Mouse (Mus musculus) heart, adult 2 months (tissue): ENCODE measurements around the gene Fam166a. TPM values are rescaled to one million over a fixed set of nuclear protein-coding genes. Genes with fewer than 3 reads are reported as not detected.

Experiments used
- DNase-seq, 2 experiments: peaks; one replicate each; pipeline ENCODE4 v3.0.0; 2021
- H3K27ac ChIP-seq: fragments of 200-600 bp; 2 replicates; pipeline ENCODE4 v1.8.1; 2022
- H3K27me3 ChIP-seq: fragments of 200-500 bp; 2 replicates; pipeline ENCODE4 v1.6.1; 2012; ENCODE audit warnings: mild to moderate bottlenecking, low read length, inconsistent platforms, mixed read lengths; ENCODE audit not compliant: control insufficient read depth, insufficient read depth
- H3K36me3 ChIP-seq: fragments of 200-500 bp; 2 replicates; pipeline ENCODE4 v1.6.1; 2012; ENCODE audit warnings: low read length, inconsistent platforms; ENCODE audit not compliant: control insufficient read depth, insufficient read depth
- H3K4me1 ChIP-seq: fragments of 200-500 bp; 2 replicates; pipeline ENCODE4 v1.6.1; 2011; ENCODE audit warnings: low read length; ENCODE audit not compliant: control insufficient read depth, insufficient read depth
- H3K4me3 ChIP-seq: fragments of 200-600 bp; 2 replicates; pipeline ENCODE4 v1.8.1; 2022
- H3K79me2 ChIP-seq: fragments of 200-500 bp; replicated peaks from 2 replicates; pipeline ENCODE4 v1.6.1; 2012; ENCODE audit warnings: mild to moderate bottlenecking, inconsistent platforms, low read length, moderate library complexity, mixed read lengths; ENCODE audit not compliant: control insufficient read depth, insufficient read depth
- H3K9ac ChIP-seq: fragments of 200-500 bp; 2 replicates; pipeline ENCODE4 v1.6.1; 2012; ENCODE audit warnings: low read depth, mild to moderate bottlenecking, control low read depth, inconsistent platforms, low read length, mixed read lengths
- CTCF ChIP-seq: fragments of 200-600 bp; IDR thresholded peaks from 2 replicates; pipeline ENCODE4 v1.8.1; 2022; ENCODE audit warnings: antibody characterized with exemption, mild to moderate bottlenecking, moderate library complexity
- EP300 ChIP-seq: fragments of 200-500 bp; IDR thresholded peaks from 2 replicates; pipeline ENCODE4 v1.6.1; 2011; ENCODE audit warnings: low read depth, low read length, control low read depth; ENCODE audit not compliant: insufficient read depth
- POLR2A ChIP-seq: fragments of 200-500 bp; IDR thresholded peaks from 2 replicates; pipeline ENCODE4 v1.6.1; 2011; ENCODE audit warnings: mild to moderate bottlenecking, low read depth, low read length, control low read depth; ENCODE audit not compliant: insufficient read depth
- WGBS: fragments of 180-500 bp; shearing (Covaris S2); methylation state at CpG from one replicate; pipeline ENCODE4 v1.1.7; 2018; 5-methylcytosine and 5-hydroxymethylcytosine counted together
- intact Hi-C: fragments of 180-260 bp; cut with DNase I; formaldehyde crosslinking; loops from one replicate; pipeline ENCODE4 v1.15.1; 2025
- polyA plus RNA-seq: library from polyadenylated mRNA; depleted of rRNA; stranded (reverse); fragments of >200 nt; gene quantifications from 2 replicates; pipeline ENCODE4 v1.2.3, GENCODE M21; 2012
- total RNA-seq, 2 experiments: library from RNA; stranded (reverse); gene quantifications; 2 replicates each; pipeline ENCODE4 v1.2.3; 2021

Fam166a gene
- total and polyA plus RNA-seq, 3 experiments: 0.21 TPM; not detected in 2

DNA sequence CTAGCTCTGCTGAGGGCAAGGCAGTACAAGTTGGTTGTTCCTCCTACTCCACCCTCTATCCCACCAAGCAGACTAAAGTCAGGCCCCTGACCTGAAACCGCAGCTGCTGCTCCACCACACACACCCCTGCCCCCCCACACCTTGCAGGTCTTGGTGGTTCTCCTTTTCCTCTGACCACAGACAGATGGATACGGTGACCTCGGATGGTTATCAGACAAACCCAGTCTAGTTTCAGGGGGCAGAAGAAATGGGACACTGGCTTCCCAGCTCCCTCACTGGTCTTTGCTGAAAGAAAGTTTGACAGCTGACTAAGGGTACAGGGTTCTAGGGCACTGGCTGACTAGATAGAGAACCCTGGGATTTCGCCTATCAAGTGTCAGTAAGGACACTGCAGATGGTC lies 14.9 kb downstream of the Fam166a start:
- Histone ChIP-seq H3K79me2 (no peaks in the 10 kb centered on the region), H3K27ac (no peak overlapping the region), H3K4me1 (peaks cover 2% of the 10 kb centered on the region; the same call in 1 of the 2 replicates), H3K36me3 (no peaks in the 10 kb centered on the region), H3K4me3 (no peak overlapping the region), H3K27me3 (no peaks in the 10 kb centered on the region), H3K9ac (no peak overlapping the region)
- DNase-seq: no peak
- no peak for TF ChIP-seq EP300
- no peak for TF ChIP-seq POLR2A
- TF ChIP-seq CTCF: no peak
- WGBS: 63% methylated on average over 4 of the region's 4 CpGs
- intact Hi-C loops: no loop called here

DNA sequence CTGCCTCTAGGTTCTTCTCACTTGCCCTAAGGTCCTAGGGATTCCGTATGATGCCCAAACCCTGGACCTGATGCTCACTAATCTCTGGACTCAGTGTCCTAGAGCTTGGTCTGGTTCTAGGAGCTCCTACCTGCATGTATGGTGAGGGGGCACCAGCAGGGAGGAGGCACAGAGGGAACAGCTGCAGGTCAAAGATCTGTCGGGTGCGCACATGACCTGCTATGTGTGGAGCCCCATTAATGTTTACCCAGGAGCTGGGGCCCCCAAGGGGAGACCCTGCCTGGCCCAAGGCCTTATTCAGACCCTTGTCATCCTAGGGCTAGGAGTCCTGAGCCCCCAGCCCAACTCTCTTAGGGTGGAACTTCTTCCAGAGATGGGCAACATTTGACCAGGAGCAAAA lies 15.5 kb downstream of the Fam166a start, which contains the start of gene Slc34a3:
Gene Slc34a3 (minus strand): TSS at position 315 of the 400 bp plus-strand sequence.
- H3K4me1 ChIP-seq: no peaks in the 10 kb centered on the region
- 86% methylated on average over 3 of the region's 3 CpGs for WGBS
- intact Hi-C loops: no loop called here
- H3K27ac ChIP-seq: no peak within 1 kb of the TSS
- DNase-seq: no peak
- no peak for TF ChIP-seq CTCF
- TF ChIP-seq POLR2A: no peak
- TF ChIP-seq EP300: no peak
- H3K9ac ChIP-seq: no peak within 1 kb of the TSS
- no peaks in the 10 kb centered on the region for H3K36me3 ChIP-seq
- H3K27me3 ChIP-seq: no peaks in the 10 kb centered on the region
- no peak within 1 kb of the TSS for H3K4me3 ChIP-seq
- H3K79me2 ChIP-seq: no peaks in the 10 kb centered on the region

DNA sequence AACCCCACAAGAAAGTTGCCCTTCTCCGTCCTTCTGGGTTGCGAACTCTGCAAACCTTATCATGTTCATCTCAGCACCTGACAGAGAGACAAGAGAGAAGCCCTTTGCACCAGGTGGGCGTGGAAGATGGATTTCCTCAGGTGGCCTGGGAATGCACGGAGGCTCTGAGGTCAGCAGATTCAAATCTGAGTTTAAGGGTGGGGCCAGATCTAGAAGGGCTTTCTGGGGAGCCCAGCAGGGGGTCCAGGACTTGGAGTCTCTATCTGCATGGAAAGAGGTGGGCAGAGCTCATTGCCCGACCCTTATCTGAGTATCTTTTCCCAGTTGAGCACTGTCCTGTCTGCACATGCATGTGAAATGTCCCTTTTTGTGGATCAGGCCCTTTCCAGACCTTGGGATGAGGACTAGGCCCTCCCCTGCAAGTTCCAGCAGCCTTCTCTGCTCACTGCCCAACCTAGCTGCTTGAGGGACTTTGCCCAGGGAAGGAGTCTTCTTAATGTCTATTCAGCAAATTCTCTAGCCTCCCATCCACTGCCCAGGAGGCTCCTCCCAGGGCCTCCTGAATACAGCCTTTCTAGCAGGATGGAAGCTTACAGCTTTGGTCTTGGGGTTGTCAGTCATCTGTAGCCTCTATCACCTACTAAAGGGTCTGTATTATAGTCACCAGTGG lies 16.1 kb downstream of the Fam166a start:
- Histone ChIP-seq H3K79me2 (no peaks in the 10 kb centered on the region), H3K4me1 (no peaks in the 10 kb centered on the region), H3K9ac (no peak overlapping the region), H3K27ac (no peak overlapping the region), H3K4me3 (no peak overlapping the region), H3K27me3 (no peaks in the 10 kb centered on the region), H3K36me3 (no peaks in the 10 kb centered on the region)
- intact Hi-C loops: no loop called here
- no peak for TF ChIP-seq CTCF
- no peak for TF ChIP-seq EP300
- TF ChIP-seq POLR2A: no peak
- no peak for DNase-seq
- WGBS: 54% methylated on average over 5 of the region's 5 CpGs

DNA sequence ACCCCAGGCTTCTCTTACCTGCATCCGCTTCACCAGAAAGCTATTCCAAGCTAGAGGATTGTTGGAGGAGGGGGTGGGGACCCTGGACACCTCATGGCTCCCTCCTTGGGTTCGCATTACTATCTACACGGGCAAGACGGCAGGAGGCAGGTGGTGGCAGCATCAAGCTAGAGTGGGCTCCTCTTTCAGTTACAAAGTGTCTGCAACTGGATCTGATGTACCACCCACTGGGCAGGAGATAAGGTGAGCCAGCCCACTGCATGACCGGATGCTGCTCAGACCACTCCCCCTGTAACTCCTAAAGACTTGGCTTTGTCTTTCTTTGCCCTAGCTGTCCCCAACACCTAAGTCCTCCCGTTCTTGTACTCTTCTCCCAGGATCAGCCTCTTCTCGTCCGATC lies 18.1 kb downstream of the Fam166a start, which contains the start of gene Rnf224:
Gene Rnf224 (minus strand): TSS at position 174 of the 400 bp plus-strand sequence.
- 21% methylated on average over 8 of the region's 8 CpGs for WGBS
- intact Hi-C loops: no loop called here
- Histone ChIP-seq H3K4me3 (no peak within 1 kb of the TSS), H3K27ac (no peak within 1 kb of the TSS), H3K27me3 (no peaks in the 10 kb centered on the region), H3K79me2 (no peaks in the 10 kb centered on the region), H3K36me3 (no peaks in the 10 kb centered on the region), H3K9ac (no peak within 1 kb of the TSS), H3K4me1 (peaks cover 2% of the 10 kb centered on the region; the same call in 1 of the 2 replicates)
- DNase-seq: no peak
- no peak for TF ChIP-seq CTCF
- TF ChIP-seq POLR2A: no peak
- TF ChIP-seq EP300: no peak

DNA sequence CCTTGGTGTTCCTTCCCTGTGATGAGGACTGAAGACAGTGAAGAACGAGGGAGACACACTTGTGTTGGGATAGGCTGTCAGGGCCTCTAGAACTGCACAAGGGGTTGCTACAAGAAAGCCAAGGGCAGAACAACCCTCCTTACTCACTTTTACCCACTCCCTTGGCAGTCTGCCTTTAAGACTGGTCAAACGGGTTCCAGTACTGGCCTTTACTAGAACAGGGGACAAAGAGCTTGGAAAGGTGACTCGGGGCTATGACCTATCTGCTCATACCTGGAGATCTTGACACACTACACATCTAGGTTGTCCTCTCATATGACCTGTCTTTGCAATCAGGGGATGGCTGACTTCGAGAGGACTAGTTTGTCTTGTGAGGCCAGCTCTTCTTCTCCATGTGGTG lies 19.0 kb downstream of the Fam166a start:
- no peak for DNase-seq
- Histone ChIP-seq H3K27ac (no peak overlapping the region), H3K27me3 (peaks cover 2% of the 10 kb centered on the region; the same call in 1 of the 2 replicates), H3K79me2 (no peaks in the 10 kb centered on the region), H3K36me3 (no peaks in the 10 kb centered on the region), H3K4me3 (no peak overlapping the region), H3K4me1 (peaks cover 2% of the 10 kb centered on the region; the same call in 1 of the 2 replicates), H3K9ac (no peak overlapping the region)
- WGBS: 58% methylated on average over 4 of the region's 4 CpGs
- no peak for TF ChIP-seq POLR2A
- no peak for TF ChIP-seq CTCF
- TF ChIP-seq EP300: no peak
- intact Hi-C loops: no loop called here

DNA sequence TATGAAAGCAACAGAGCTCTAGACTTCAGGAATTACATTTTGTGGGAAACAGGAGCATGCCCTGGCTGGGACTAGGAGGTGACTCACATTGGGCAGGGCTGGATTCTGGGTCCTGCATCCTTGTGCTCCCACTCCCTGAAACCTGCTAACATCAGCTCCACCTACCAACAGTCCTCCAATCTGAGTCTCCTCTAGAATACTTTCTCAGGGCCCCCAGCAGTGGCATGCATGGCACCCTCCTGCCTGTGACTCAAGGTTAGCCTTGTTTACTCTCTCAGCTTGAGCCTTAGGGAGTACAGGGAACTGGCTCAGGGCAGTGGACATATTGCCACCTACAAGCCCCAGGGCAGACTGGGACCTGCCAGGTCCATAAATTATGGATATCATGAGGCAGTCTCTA lies 19.6 kb downstream of the Fam166a start:
- TF ChIP-seq POLR2A (no peak), EP300 (no peak), CTCF (no peak)
- Histone ChIP-seq H3K79me2 (no peaks in the 10 kb centered on the region), H3K9ac (no peak overlapping the region), H3K27ac (no peak overlapping the region), H3K36me3 (no peaks in the 10 kb centered on the region), H3K27me3 (peaks cover 5% of the 10 kb centered on the region; the same call in 1 of the 2 replicates), H3K4me3 (no peak overlapping the region), H3K4me1 (peaks cover 2% of the 10 kb centered on the region; the same call in 1 of the 2 replicates)
- DNase-seq: no peak
- intact Hi-C loops: no loop called here
